Mouse (Mus musculus): ENCODE data around the gene Mad1l1. TPM values are rescaled to one million over a fixed set of nuclear protein-coding genes. Genes with fewer than 3 reads are reported as not detected.

The Mad1l1 gene
- polyA plus RNA-seq, 1 experiment = 22.6 TPM

GRCm38 (mm10) chr5:140081084-140081483, 240.3 kb downstream of the Mad1l1 start:
- Histone ChIP-seq H3K27ac (ENCODE audit: insufficient read depth, low read length) (no peak overlapping the region), H3K4me1 (ENCODE audit: control insufficient read depth, insufficient read depth, low read length) (0 out of 2 replicates have a peak, but pooled peaks cover 2% of the 10 kb centered on the region), H3K4me3 (ENCODE audit: insufficient read depth, low read length) (no peak overlapping the region)
- TF ChIP-seq POLR2A (IDR thresholded peaks at IDR 0.05; ENCODE audit: low read depth, low read length) (no peak), CTCF (IDR thresholded peaks at IDR 0.05; ENCODE audit: borderline replicate concordance, insufficient read depth, low read length) (no peak)

- H3K4me1 ChIP-seq (ENCODE audit: control insufficient read depth, insufficient read depth, low read length) = 0 out of 2 replicates have a peak, but pooled peaks cover 2% of the 10 kb centered on the region
- no peak overlapping the region for H3K4me3 ChIP-seq (ENCODE audit: insufficient read depth, low read length)
- no peak overlapping the region for H3K27ac ChIP-seq (ENCODE audit: insufficient read depth, low read length)
- TF ChIP-seq CTCF (IDR thresholded peaks at IDR 0.05; ENCODE audit: borderline replicate concordance, insufficient read depth, low read length) = no peak
- no peak for TF ChIP-seq POLR2A (IDR thresholded peaks at IDR 0.05; ENCODE audit: low read depth, low read length)
These were observed 241.8 kb downstream of the Mad1l1 start for GRCm38 (mm10) chr5:140079511-140079910.

GRCm38 (mm10) chr5:140078406-140078805, 242.9 kb downstream of the Mad1l1 start:
- Histone ChIP-seq H3K4me3 (ENCODE audit: insufficient read depth, low read length) (no peak overlapping the region), H3K27ac (ENCODE audit: insufficient read depth, low read length) (no peak overlapping the region), H3K4me1 (ENCODE audit: control insufficient read depth, insufficient read depth, low read length) (0 out of 2 replicates have a peak, but pooled peaks cover 2% of the 10 kb centered on the region)
- no peak for TF ChIP-seq POLR2A (IDR thresholded peaks at IDR 0.05; ENCODE audit: low read depth, low read length)
- no peak for TF ChIP-seq CTCF (IDR thresholded peaks at IDR 0.05; ENCODE audit: borderline replicate concordance, insufficient read depth, low read length)

DNA sequence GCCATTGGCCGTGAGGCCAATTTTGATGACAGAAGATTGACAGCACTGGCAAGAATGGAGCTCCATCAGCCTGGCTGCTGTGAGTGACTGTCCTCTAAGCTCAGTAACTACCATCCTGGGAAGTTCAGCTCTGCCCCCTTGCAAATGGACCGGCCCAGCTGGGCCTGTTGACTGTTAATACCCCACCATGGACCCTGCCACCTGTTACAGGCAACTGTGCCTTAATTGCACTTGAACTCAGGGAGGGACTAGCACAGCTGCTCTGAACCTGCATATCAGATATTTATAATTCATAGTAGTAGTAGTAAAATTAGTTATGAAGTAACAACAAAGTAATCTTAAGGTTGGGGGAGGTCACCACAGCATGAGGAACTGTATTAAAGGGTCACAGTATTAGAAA, 244.9 kb downstream of the Mad1l1 start:
- no peaks in the 10 kb centered on the region for H3K4me1 ChIP-seq (ENCODE audit: control insufficient read depth, insufficient read depth, low read length)
- TF ChIP-seq POLR2A (IDR thresholded peaks at IDR 0.05; ENCODE audit: low read depth, low read length) (no peak), CTCF (IDR thresholded peaks at IDR 0.05; ENCODE audit: borderline replicate concordance, insufficient read depth, low read length) (no peak)
- H3K4me3 ChIP-seq (ENCODE audit: insufficient read depth, low read length) = no peak overlapping the region
- no peak overlapping the region for H3K27ac ChIP-seq (ENCODE audit: insufficient read depth, low read length)

DNA sequence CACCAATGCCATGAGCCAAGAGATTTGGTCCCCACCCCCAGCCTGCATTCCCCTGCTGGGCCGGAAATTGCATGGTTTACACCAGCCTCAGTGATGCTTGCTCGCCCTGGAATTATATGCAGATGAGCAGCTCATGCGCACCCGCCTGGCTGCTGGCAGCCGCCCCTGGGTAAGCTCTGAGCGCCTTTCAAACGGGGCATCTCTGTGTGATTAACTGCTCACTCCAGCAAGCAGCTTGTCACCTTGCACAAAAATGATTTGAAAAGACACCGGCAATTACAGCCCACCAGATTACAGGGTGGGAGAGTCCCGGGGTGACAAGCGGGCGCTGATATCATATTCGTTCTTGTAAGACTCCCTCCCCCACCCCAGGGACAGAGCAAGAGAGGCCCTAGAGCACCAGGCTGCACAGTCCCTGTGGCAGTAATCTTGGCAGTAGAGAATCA, 247.7 kb downstream of the Mad1l1 start:
- no peak overlapping the region for H3K27ac ChIP-seq (ENCODE audit: insufficient read depth, low read length)
- no peaks in the 10 kb centered on the region for H3K4me1 ChIP-seq (ENCODE audit: control insufficient read depth, insufficient read depth, low read length)
- TF ChIP-seq POLR2A (IDR thresholded peaks at IDR 0.05; ENCODE audit: low read depth, low read length) = no peak
- TF ChIP-seq CTCF (IDR thresholded peaks at IDR 0.05; ENCODE audit: borderline replicate concordance, insufficient read depth, low read length) = no peak
- no peak overlapping the region for H3K4me3 ChIP-seq (ENCODE audit: insufficient read depth, low read length)

- H3K27ac ChIP-seq (ENCODE audit: insufficient read depth, low read length) = no peak overlapping the region
- TF ChIP-seq POLR2A (IDR thresholded peaks at IDR 0.05; ENCODE audit: low read depth, low read length) (no peak), CTCF (IDR thresholded peaks at IDR 0.05; ENCODE audit: borderline replicate concordance, insufficient read depth, low read length) (no peak)
- H3K4me1 ChIP-seq (ENCODE audit: control insufficient read depth, insufficient read depth, low read length) = no peaks in the 10 kb centered on the region
- no peak overlapping the region for H3K4me3 ChIP-seq (ENCODE audit: insufficient read depth, low read length)
These were observed 248.1 kb downstream of the Mad1l1 start for GRCm38 (mm10) chr5:140073148-140073670.

GRCm38 (mm10) chr5:140068506-140068905, 252.8 kb downstream of the Mad1l1 start:
- H3K4me3 ChIP-seq (ENCODE audit: insufficient read depth, low read length) = no peak overlapping the region
- H3K27ac ChIP-seq (ENCODE audit: insufficient read depth, low read length) = no peak overlapping the region
- TF ChIP-seq CTCF (IDR thresholded peaks at IDR 0.05; ENCODE audit: borderline replicate concordance, insufficient read depth, low read length) (no peak), POLR2A (IDR thresholded peaks at IDR 0.05; ENCODE audit: low read depth, low read length) (no peak)
- H3K4me1 ChIP-seq (ENCODE audit: control insufficient read depth, insufficient read depth, low read length) = peaks cover 8% of the 10 kb centered on the region

DNA sequence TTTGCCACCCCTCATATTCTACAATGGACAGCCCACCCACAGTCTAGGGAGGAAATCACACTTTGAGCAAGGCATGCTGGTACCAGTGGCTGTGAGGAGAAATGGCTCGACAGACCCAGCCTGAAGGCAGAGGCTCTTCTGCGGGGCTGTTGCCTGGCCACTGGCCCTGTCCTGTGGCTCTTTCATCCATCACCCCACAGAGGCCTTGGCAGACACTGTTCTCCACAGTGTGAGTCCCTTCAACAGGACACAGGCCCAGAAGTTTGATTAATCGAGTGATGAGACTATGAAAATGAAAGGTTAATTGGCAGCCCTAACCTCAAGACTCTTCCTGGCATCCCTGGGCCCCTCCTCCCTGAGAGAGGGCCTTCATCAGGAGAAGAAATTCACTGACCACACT, 253.3 kb downstream of the Mad1l1 start:
- TF ChIP-seq POLR2A (IDR thresholded peaks at IDR 0.05; ENCODE audit: low read depth, low read length) (no peak), CTCF (IDR thresholded peaks at IDR 0.05; ENCODE audit: borderline replicate concordance, insufficient read depth, low read length) (no peak)
- no peak overlapping the region for H3K4me3 ChIP-seq (ENCODE audit: insufficient read depth, low read length)

DNA sequence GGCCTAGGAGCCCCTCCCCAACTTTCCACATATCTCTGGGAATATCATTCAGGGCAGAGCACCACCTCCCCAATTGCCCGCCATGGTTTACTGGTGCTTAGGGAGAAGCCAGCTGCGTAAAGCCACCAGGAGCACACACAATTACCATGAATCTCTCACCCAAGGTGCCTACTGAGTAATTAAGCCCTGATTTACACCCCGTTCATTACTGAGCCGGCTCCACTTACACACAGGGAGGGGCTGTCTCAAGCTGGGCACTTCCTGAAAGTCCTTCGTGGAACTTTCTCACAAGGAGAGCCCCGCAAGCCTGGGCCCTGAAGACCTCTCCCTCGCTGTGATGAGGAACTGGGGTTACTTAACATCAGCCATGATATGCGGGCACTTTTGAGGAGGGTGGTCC, 254.6 kb downstream of the Mad1l1 start:
- H3K4me3 ChIP-seq (ENCODE audit: insufficient read depth, low read length) = no peak overlapping the region
- no peak overlapping the region for H3K27ac ChIP-seq (ENCODE audit: insufficient read depth, low read length)
- TF ChIP-seq POLR2A (IDR thresholded peaks at IDR 0.05; ENCODE audit: low read depth, low read length) = no peak

More for the DNA sequence above, 253.3 kb downstream of the Mad1l1 start:
- peaks cover 8% of the 10 kb centered on the region for H3K4me1 ChIP-seq (ENCODE audit: control insufficient read depth, insufficient read depth, low read length)
- H3K27ac ChIP-seq (ENCODE audit: insufficient read depth, low read length) = no peak overlapping the region

DNA sequence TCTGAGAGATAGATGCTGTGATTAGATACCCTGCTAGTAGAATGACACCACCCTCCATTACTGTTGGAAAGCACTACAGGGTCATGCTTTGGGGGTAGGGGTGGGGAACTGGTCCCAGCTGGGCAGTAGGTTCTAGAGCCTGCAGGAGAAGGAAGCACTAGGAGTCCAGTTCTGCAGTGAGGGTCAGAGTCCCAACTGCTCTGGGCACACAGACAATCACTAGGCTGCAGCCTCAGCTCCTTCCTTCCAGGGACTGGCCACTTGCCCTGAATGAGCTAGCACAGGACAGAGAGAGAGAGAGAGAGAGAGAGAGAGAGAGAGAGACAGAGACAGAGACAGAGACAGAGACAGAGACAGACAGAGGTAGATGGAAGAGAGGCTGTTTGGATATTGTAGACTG, 255.1 kb downstream of the Mad1l1 start:
- Histone ChIP-seq H3K4me3 (ENCODE audit: insufficient read depth, low read length) (no peak overlapping the region), H3K4me1 (ENCODE audit: control insufficient read depth, insufficient read depth, low read length) (peaks cover 8% of the 10 kb centered on the region), H3K27ac (ENCODE audit: insufficient read depth, low read length) (no peak overlapping the region)
- TF ChIP-seq CTCF (IDR thresholded peaks at IDR 0.05; ENCODE audit: borderline replicate concordance, insufficient read depth, low read length) (no peak), POLR2A (IDR thresholded peaks at IDR 0.05; ENCODE audit: low read depth, low read length) (no peak)

More for the DNA sequence above, 254.6 kb downstream of the Mad1l1 start:
- peaks cover 8% of the 10 kb centered on the region for H3K4me1 ChIP-seq (ENCODE audit: control insufficient read depth, insufficient read depth, low read length)

Measured in embryonic fibroblast, embryonic 13.5 days (primary cell).